Mouse (Mus musculus) lung, postnatal 0 days (tissue): ENCODE measurements around the gene Cd40. TPM values are rescaled to one million over a fixed set of nuclear protein-coding genes. Genes with fewer than 3 reads are reported as not detected.

Source experiments
- ATAC-seq: fragments of 200-750 bp; cut with Nextera tagmentation; 2 replicates; pipeline ENCODE4 v1.8.0; 2017; ENCODE audit warnings: moderate library complexity
- DNase-seq: peaks from one replicate; pipeline ENCODE4 v3.0.0-alpha.2; 2016; ENCODE audit warnings: low spot score
- H3K27ac ChIP-seq: fragments of 300-500 bp; sonication (generic); 2 replicates; pipeline ENCODE4 v1.5.1; 2014; ENCODE audit warnings: antibody characterized with exemption, mild to moderate bottlenecking, low read length, mixed read lengths
- H3K27me3 ChIP-seq: fragments of 300-500 bp; sonication (generic); replicated peaks from 2 replicates; pipeline ENCODE4 v1.6.1; 2014; ENCODE audit warnings: low read length, mixed read lengths; ENCODE audit not compliant: insufficient read depth
- H3K36me3 ChIP-seq: fragments of 300-500 bp; sonication (generic); 2 replicates; pipeline ENCODE4 v1.6.1; 2014; ENCODE audit warnings: low read length, mixed read lengths; ENCODE audit not compliant: insufficient read depth
- H3K4me1 ChIP-seq: fragments of 300-500 bp; sonication (generic); 2 replicates; pipeline ENCODE4 v1.6.1; 2014; ENCODE audit warnings: antibody characterized with exemption, low read depth, low read length, mixed read lengths; ENCODE audit not compliant: insufficient read depth
- H3K4me2 ChIP-seq: fragments of 300-500 bp; sonication (generic); replicated peaks from 2 replicates; pipeline ENCODE4 v1.6.1; 2014; ENCODE audit warnings: low read depth, mild to moderate bottlenecking, low read length, moderate library complexity, mixed read lengths
- H3K4me3 ChIP-seq: fragments of 300-500 bp; sonication (generic); 2 replicates; pipeline ENCODE4 v1.5.1; 2014; ENCODE audit warnings: low read depth, low read length
- H3K9ac ChIP-seq: fragments of 300-500 bp; sonication (generic); replicated peaks from 2 replicates; pipeline ENCODE4 v1.6.1; 2014; ENCODE audit warnings: low read depth, mild to moderate bottlenecking
- H3K9me3 ChIP-seq: fragments of 300-500 bp; sonication (generic); 2 replicates; pipeline ENCODE4 v1.6.1; 2016; ENCODE audit warnings: low read length, mixed read lengths
- CTCF ChIP-seq: IDR thresholded peaks from 2 replicates; pipeline ENCODE4 v1.5.1; 2016; ENCODE audit warnings: antibody characterized with exemption, mild to moderate bottlenecking
- EP300 ChIP-seq: IDR thresholded peaks from 2 replicates; pipeline ENCODE4 v1.6.1; 2016; ENCODE audit warnings: antibody characterized with exemption, mild to moderate bottlenecking, control low read depth
- WGBS: fragments of 180-500 bp; shearing (Covaris S2); extraction: QIAGEN DNeasy Blood & Tissue Kit; methylation state at CpG from one replicate; pipeline ENCODE4 v1.1.7; 2014; 5-methylcytosine and 5-hydroxymethylcytosine counted together
- polyA plus RNA-seq: library from polyadenylated mRNA; unstranded; fragments of >200 nt; fragmentation: Nextera tagmentation; extraction: Ambion mirVana; gene quantifications from 2 replicates; pipeline ENCODE4 v1.2.1, GENCODE M21; 2015

The Cd40 gene
- polyA plus RNA-seq, 1 experiment from 2014 or later: 57.9 TPM

- Histone ChIP-seq H3K27ac (no peak overlapping the region), H3K27me3 (peaks cover 18% of the 10 kb centered on the region)
Observed at GRCm38 (mm10) chr2:165105513-165106079, 50.2 kb downstream of the Cd40 start.

GRCm38 (mm10) chr2:165106585-165106984 is 51.2 kb downstream of the Cd40 start:
- ATAC-seq: no peak
- no peak for DNase-seq
- peaks cover 28% of the 10 kb centered on the region for H3K27me3 ChIP-seq

More at GRCm38 (mm10) chr2:165105513-165106079, 50.2 kb downstream of the Cd40 start:
- DNase-seq (no peak), ATAC-seq (no peak)
- Histone ChIP-seq H3K36me3 (no peaks in the 10 kb centered on the region), H3K9me3 (no peaks in the 10 kb centered on the region), H3K4me2 (no peak overlapping the region), H3K4me1 (no peaks in the 10 kb centered on the region), H3K9ac (no peak overlapping the region), H3K4me3 (no peak overlapping the region)
- whole genome bisulfite sequencing: 64% methylated on average over 16 of the region's 16 CpGs
- no peak for TF ChIP-seq CTCF
- TF ChIP-seq EP300: no peak

GRCm38 (mm10) chr2:165112149-165112548 is 56.7 kb downstream of the Cd40 start:
- Histone ChIP-seq H3K36me3 (no peaks in the 10 kb centered on the region), H3K9me3 (no peaks in the 10 kb centered on the region), H3K27ac (no peak overlapping the region), H3K4me3 (no peak overlapping the region), H3K4me2 (no peak overlapping the region), H3K27me3 (peaks cover 49% of the 10 kb centered on the region), H3K9ac (no peak overlapping the region), H3K4me1 (no peaks in the 10 kb centered on the region)
- DNase-seq (peak; percentile 92), ATAC-seq (peak; percentile 90)
- TF ChIP-seq CTCF: peak; percentile 90
- no peak for TF ChIP-seq EP300
- WGBS: 1% methylated on average over 51 of the region's 54 CpGs

More at GRCm38 (mm10) chr2:165106585-165106984, 51.2 kb downstream of the Cd40 start:
- H3K9me3 ChIP-seq: no peaks in the 10 kb centered on the region
- no peak overlapping the region for H3K4me3 ChIP-seq
- H3K4me1 ChIP-seq: no peaks in the 10 kb centered on the region
- WGBS: 22% methylated on average over 18 of the region's 18 CpGs
- no peak overlapping the region for H3K27ac ChIP-seq
- H3K9ac ChIP-seq: no peak overlapping the region
- no peaks in the 10 kb centered on the region for H3K36me3 ChIP-seq
- H3K4me2 ChIP-seq: no peak overlapping the region
- no peak for TF ChIP-seq CTCF

GRCm38 (mm10) chr2:165113733-165114132 is 58.3 kb downstream of the Cd40 start:
- no peaks in the 10 kb centered on the region for H3K9me3 ChIP-seq
- no peaks in the 10 kb centered on the region for H3K4me1 ChIP-seq
- H3K27ac ChIP-seq: no peak overlapping the region
- DNase-seq: peak; percentile 49
- WGBS: 22% methylated on average over 11 of the region's 11 CpGs
- no peak overlapping the region for H3K9ac ChIP-seq
- no peak overlapping the region for H3K4me3 ChIP-seq
- TF ChIP-seq CTCF (no peak), EP300 (no peak)
- peak; percentile 43; the same call in 1 of the 2 replicates for ATAC-seq
- H3K27me3 ChIP-seq: peaks cover 48% of the 10 kb centered on the region
- H3K36me3 ChIP-seq: no peaks in the 10 kb centered on the region
- no peak overlapping the region for H3K4me2 ChIP-seq

GRCm38 (mm10) chr2:165120765-165121164 is 65.3 kb downstream of the Cd40 start:
- no peak for ATAC-seq
- WGBS: 56% methylated on average over 9 of the region's 9 CpGs
- Histone ChIP-seq H3K4me1 (no peaks in the 10 kb centered on the region), H3K27ac (no peak overlapping the region), H3K4me2 (no peak overlapping the region), H3K9ac (no peak overlapping the region), H3K4me3 (no peak overlapping the region), H3K27me3 (0 out of 2 replicates have a peak, but pooled peaks cover 4% of the 10 kb centered on the region), H3K9me3 (no peaks in the 10 kb centered on the region), H3K36me3 (no peaks in the 10 kb centered on the region)
- no peak for TF ChIP-seq CTCF
- TF ChIP-seq EP300: no peak
- DNase-seq: no peak

- ATAC-seq (peak; percentile 26; the same call in 1 of the 2 replicates), DNase-seq (peak; percentile 17)
- no peaks in the 10 kb centered on the region for H3K27me3 ChIP-seq
Observed at GRCm38 (mm10) chr2:165121206-165121840, 65.9 kb downstream of the Cd40 start.

More at GRCm38 (mm10) chr2:165121206-165121840, 65.9 kb downstream of the Cd40 start:
- H3K27ac ChIP-seq: no peak overlapping the region
- no peak overlapping the region for H3K4me3 ChIP-seq
- TF ChIP-seq EP300: no peak
- no peak for TF ChIP-seq CTCF
- H3K9me3 ChIP-seq: no peaks in the 10 kb centered on the region
- H3K4me1 ChIP-seq: no peaks in the 10 kb centered on the region
- 22% methylated on average over 10 of the region's 10 CpGs for WGBS
- H3K9ac ChIP-seq: no peak overlapping the region
- no peaks in the 10 kb centered on the region for H3K36me3 ChIP-seq
- no peak overlapping the region for H3K4me2 ChIP-seq

Other genes starting within 250 kb of the Cd40 start
- 7.7 and 8.1 TPM in 2 replicates for gene Zswim1, start 232.9 kb upstream of the Cd40 start, polyA plus RNA-seq
- gene Spata25, start 227.1 kb upstream of the Cd40 start, polyA plus RNA-seq: not detected in 2 replicates
- gene Ctsa, start 222.8 kb upstream of the Cd40 start, polyA plus RNA-seq: 146 and 147 TPM in 2 replicates
- gene Neurl2, start 222.2 kb upstream of the Cd40 start, polyA plus RNA-seq: 5.4 and 6.5 TPM in 2 replicates
- gene Pltp, start 197.9 kb upstream of the Cd40 start, polyA plus RNA-seq: 286 and 314 TPM in 2 replicates
- 60.9 and 71.3 TPM in 2 replicates for gene Pcif1, start 176.3 kb upstream of the Cd40 start, polyA plus RNA-seq
- 5.0 and 5.2 TPM in 2 replicates for gene Zfp335, start 143.9 kb upstream of the Cd40 start, polyA plus RNA-seq
- 4.5 and 5.6 TPM in 2 replicates for gene Mmp9, start 114.8 kb upstream of the Cd40 start, polyA plus RNA-seq
- 0.84 and 1.0 TPM in 2 replicates for gene Slc12a5, start 94.8 kb upstream of the Cd40 start, polyA plus RNA-seq
- gene Ncoa5, start 20.8 kb upstream of the Cd40 start, polyA plus RNA-seq: 21.6 and 28.7 TPM in 2 replicates
- gene 1700025C18Rik, start 35.1 kb downstream of the Cd40 start, polyA plus RNA-seq: not detected in 2 replicates
- 1.0 and 1.8 TPM in 2 replicates for gene Cdh22, start 179.2 kb downstream of the Cd40 start, polyA plus RNA-seq
- gene Slc35c2, start 232.2 kb downstream of the Cd40 start, polyA plus RNA-seq: 42.8 and 44.1 TPM in 2 replicates